Mouse (Mus musculus) forebrain, embryonic 10.5 days (tissue): ENCODE data around the gene Pigm. TPM values are rescaled to one million over a fixed set of nuclear protein-coding genes. Genes with fewer than 3 reads are reported as not detected.

Source experiments
- DNase-seq: peaks from one replicate; pipeline ENCODE4 v3.0.0-alpha.2; 2017; ENCODE audit warnings: low spot score; ENCODE audit errors: extremely low spot score
- H3K27ac ChIP-seq: fragments of 300-500 bp; sonication (generic); 2 replicates; pipeline ENCODE4 v1.5.1; 2016; ENCODE audit warnings: mild to moderate bottlenecking
- H3K27me3 ChIP-seq: fragments of 300-500 bp; sonication (generic); 2 replicates; pipeline ENCODE4 v1.6.1; 2016; ENCODE audit warnings: mild to moderate bottlenecking; ENCODE audit not compliant: poor library complexity, severe bottlenecking
- H3K36me3 ChIP-seq: fragments of 300-500 bp; sonication (generic); replicated peaks from 2 replicates; pipeline ENCODE4 v1.6.1; 2016; ENCODE audit warnings: mild to moderate bottlenecking, moderate library complexity
- H3K4me1 ChIP-seq: fragments of 300-500 bp; sonication (generic); 2 replicates; pipeline ENCODE4 v1.6.1; 2016
- H3K4me3 ChIP-seq: fragments of 300-500 bp; sonication (generic); 2 replicates; pipeline ENCODE4 v1.5.1; 2016; ENCODE audit warnings: mild to moderate bottlenecking, moderate library complexity
- H3K9me3 ChIP-seq: fragments of 300-500 bp; sonication (generic); 2 replicates; pipeline ENCODE4 v1.6.1; 2016; ENCODE audit warnings: mild to moderate bottlenecking, moderate library complexity
- WGBS: fragments of 180-500 bp; shearing (Covaris S2); methylation state at CpG from one replicate; pipeline ENCODE4 v1.1.7; 2016; 5-methylcytosine and 5-hydroxymethylcytosine counted together
- polyA plus RNA-seq: library from polyadenylated mRNA; unstranded; fragments of >200 nt; fragmentation: Nextera tagmentation; extraction: Ambion mirVana; gene quantifications from 2 replicates; pipeline ENCODE4 v1.2.1, GENCODE M21; 2016

Pigm gene
- polyA plus RNA-seq, 1 experiment from 2014 or later: 10.8 TPM

- no peak for DNase-seq
- WGBS: 96% methylated on average over 3 of the region's 3 CpGs
- peaks cover 7% of the 10 kb centered on the region for H3K4me1 ChIP-seq
These were observed 51.5 kb downstream of the Pigm start for GRCm38 (mm10) chr1:172427841-172428240.

GRCm38 (mm10) chr1:172428614-172429013 is 52.3 kb downstream of the Pigm start:
- Histone ChIP-seq H3K36me3 (no peaks in the 10 kb centered on the region), H3K4me3 (no peak overlapping the region), H3K27ac (no peak overlapping the region), H3K27me3 (no peaks in the 10 kb centered on the region), H3K4me1 (peaks cover 7% of the 10 kb centered on the region), H3K9me3 (no peaks in the 10 kb centered on the region)
- 80% methylated on average over 1 of the region's 1 CpGs for WGBS
- DNase-seq: no peak

More at GRCm38 (mm10) chr1:172427841-172428240, 51.5 kb downstream of the Pigm start:
- H3K9me3 ChIP-seq: no peaks in the 10 kb centered on the region
- no peak overlapping the region for H3K4me3 ChIP-seq
- no peaks in the 10 kb centered on the region for H3K36me3 ChIP-seq
- no peak overlapping the region for H3K27ac ChIP-seq
- H3K27me3 ChIP-seq: no peaks in the 10 kb centered on the region

DNA sequence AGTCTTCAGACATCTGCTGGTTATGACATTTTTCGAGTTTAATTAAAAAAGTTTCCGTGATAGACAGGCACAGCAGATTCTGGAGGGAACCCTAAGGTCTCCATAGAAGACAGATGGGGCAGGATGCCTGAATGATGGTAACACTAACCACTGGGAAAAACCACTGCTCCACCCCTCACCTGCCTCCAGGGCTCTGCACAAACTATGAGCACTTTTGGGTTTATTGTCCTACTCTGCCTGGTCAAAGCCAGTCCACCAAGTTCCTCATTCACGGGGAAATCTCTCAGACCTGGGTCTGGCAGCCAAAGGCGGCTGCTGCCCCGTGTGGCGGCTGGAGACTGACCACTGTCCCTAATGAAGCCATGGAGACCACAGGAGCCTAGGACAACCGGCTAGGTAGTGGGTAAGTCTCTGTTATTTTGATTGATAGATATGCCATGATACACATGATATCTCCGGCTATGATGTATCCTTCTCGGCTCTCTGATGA is 54.4 kb downstream of the Pigm start:
- Histone ChIP-seq H3K36me3 (no peaks in the 10 kb centered on the region), H3K4me3 (no peak overlapping the region), H3K4me1 (peaks cover 7% of the 10 kb centered on the region), H3K9me3 (no peaks in the 10 kb centered on the region), H3K27me3 (no peaks in the 10 kb centered on the region), H3K27ac (no peak overlapping the region)
- no peak for DNase-seq
- WGBS: 58% methylated on average over 9 of the region's 9 CpGs

DNA sequence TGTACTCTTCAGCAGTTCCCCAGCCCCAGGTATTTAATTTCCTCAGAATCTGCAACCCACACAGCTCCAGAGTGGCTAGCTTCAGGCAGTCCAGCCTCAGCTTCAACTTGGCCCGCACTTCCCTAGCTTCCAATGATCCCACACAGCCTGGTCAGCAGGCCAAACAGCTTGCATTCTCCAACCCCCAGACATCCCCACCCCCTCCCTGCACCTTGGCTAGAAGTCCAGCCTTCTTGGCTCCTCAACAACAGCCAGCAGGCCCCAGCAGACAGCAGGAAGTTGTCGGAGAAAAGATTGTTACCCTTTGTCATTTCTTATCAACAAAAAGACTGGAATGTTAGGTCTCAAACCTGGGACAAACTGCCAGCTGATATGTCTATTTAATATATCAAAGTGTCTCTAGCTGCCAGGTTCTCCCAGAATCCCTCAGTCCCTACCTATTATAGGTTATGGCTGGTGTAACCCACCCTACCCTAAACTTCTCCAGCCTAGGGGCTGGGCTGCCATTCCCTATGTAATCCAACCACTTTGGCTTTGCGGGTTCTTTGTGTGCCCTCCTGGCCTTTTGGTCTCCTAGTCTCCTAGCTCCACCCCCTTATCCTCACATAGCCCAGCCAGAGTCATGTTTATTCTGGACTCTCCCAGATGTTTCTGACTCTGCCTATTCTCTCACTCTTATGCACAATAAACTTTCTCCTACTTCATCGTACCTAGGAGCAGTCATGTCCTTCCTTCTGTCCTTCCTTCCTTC is 55.7 kb downstream of the Pigm start:
- 63% methylated on average over 4 of the region's 4 CpGs for WGBS
- H3K9me3 ChIP-seq: no peaks in the 10 kb centered on the region
- H3K27ac ChIP-seq: no peak overlapping the region
- H3K36me3 ChIP-seq: no peaks in the 10 kb centered on the region
- H3K4me1 ChIP-seq: peaks cover 7% of the 10 kb centered on the region
- no peaks in the 10 kb centered on the region for H3K27me3 ChIP-seq
- no peak overlapping the region for H3K4me3 ChIP-seq
- no peak for DNase-seq

DNA sequence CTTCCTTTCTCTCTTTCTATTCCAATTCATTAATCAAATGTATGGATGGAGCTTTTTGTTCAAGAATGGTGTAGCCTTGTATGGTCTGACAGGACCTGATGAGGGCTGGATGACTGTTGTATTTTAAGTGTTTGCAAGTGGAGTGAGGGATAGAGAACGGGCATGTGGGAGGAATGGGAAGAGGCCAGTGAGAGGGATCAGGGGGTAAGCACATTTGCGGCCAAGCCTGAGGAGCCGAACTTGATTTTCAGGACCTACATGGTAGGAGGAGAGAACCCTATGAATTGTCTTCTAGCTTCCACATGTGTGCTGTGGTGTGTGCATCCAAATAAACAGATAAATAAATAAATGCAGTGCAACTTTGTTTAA is 56.2 kb downstream of the Pigm start:
- Histone ChIP-seq H3K36me3 (no peaks in the 10 kb centered on the region), H3K4me1 (peaks cover 7% of the 10 kb centered on the region), H3K27ac (no peak overlapping the region), H3K9me3 (no peaks in the 10 kb centered on the region), H3K27me3 (no peaks in the 10 kb centered on the region), H3K4me3 (no peak overlapping the region)
- WGBS: 90% methylated on average over 3 of the region's 3 CpGs
- no peak for DNase-seq

- DNase-seq: no peak
- Histone ChIP-seq H3K27ac (no peak overlapping the region), H3K9me3 (no peaks in the 10 kb centered on the region), H3K4me3 (no peak overlapping the region), H3K4me1 (peaks cover 7% of the 10 kb centered on the region), H3K27me3 (no peaks in the 10 kb centered on the region), H3K36me3 (no peaks in the 10 kb centered on the region)
- WGBS: 92% methylated on average over 20 of the region's 20 CpGs
These were observed 56.9 kb downstream of the Pigm start for GRCm38 (mm10) chr1:172433012-172433850.

Other genes starting within 250 kb of the Pigm start
- 153 and 159 TPM in 2 replicates for gene Pex19, start 249.8 kb upstream of the Pigm start, polyA plus RNA-seq
- 132 and 138 TPM in 2 replicates for gene Dcaf8, start 228.5 kb upstream of the Pigm start, polyA plus RNA-seq
- gene Pea15a, start 169.7 kb upstream of the Pigm start, polyA plus RNA-seq: 282 and 292 TPM in 2 replicates
- 0.69 and 0.99 TPM in 2 replicates for gene Casq1, start 156.7 kb upstream of the Pigm start, polyA plus RNA-seq
- gene Atp1a4, start 118.1 kb upstream of the Pigm start, polyA plus RNA-seq: not detected in 2 replicates
- 53.0 and 55.4 TPM in 2 replicates for gene Igsf8, start 114.9 kb upstream of the Pigm start, polyA plus RNA-seq
- gene Atp1a2, start 78.5 kb upstream of the Pigm start, polyA plus RNA-seq: 0.86 and 2.0 TPM in 2 replicates
- 0.17 and 0.43 TPM in 2 replicates for gene Kcnj9, start 47.2 kb upstream of the Pigm start, polyA plus RNA-seq
- 0.46 and 0.47 TPM in 2 replicates for gene Kcnj10, start 35.3 kb upstream of the Pigm start, polyA plus RNA-seq
- gene Slamf9, start 98.8 kb downstream of the Pigm start, polyA plus RNA-seq: not detected in 2 replicates
- gene Igsf9, start 105.2 kb downstream of the Pigm start, polyA plus RNA-seq: 81.7 and 82.5 TPM in 2 replicates
- gene Tagln2, start 123.5 kb downstream of the Pigm start, polyA plus RNA-seq: 69.7 and 71.1 TPM in 2 replicates
- 1.4 and 1.6 TPM in 2 replicates for gene Cfap45, start 144.3 kb downstream of the Pigm start, polyA plus RNA-seq
- gene Vsig8, start 179.4 kb downstream of the Pigm start, polyA plus RNA-seq: 0.09 TPM in 1 of 2 replicates, not detected in the other
- not detected in 2 replicates for gene Slamf8, start 214.0 kb downstream of the Pigm start, polyA plus RNA-seq
- gene Fcrl6, start 226.0 kb downstream of the Pigm start, polyA plus RNA-seq: 0.32 TPM in 1 of 2 replicates, not detected in the other